Mouse (Mus musculus) heart, adult 2 months (tissue): ENCODE measurements around the gene Pakap. TPM values are rescaled to one million over a fixed set of nuclear protein-coding genes. Genes with fewer than 3 reads are reported as not detected.

ENCODE experiments used
- DNase-seq, 2 experiments: peaks; one replicate each; pipeline ENCODE4 v3.0.0; 2021
- H3K27ac ChIP-seq: fragments of 200-600 bp; 2 replicates; pipeline ENCODE4 v1.8.1; 2022
- H3K27me3 ChIP-seq: fragments of 200-500 bp; 2 replicates; pipeline ENCODE4 v1.6.1; 2012; ENCODE audit warnings: mild to moderate bottlenecking, low read length, inconsistent platforms, mixed read lengths; ENCODE audit not compliant: control insufficient read depth, insufficient read depth
- H3K36me3 ChIP-seq: fragments of 200-500 bp; 2 replicates; pipeline ENCODE4 v1.6.1; 2012; ENCODE audit warnings: low read length, inconsistent platforms; ENCODE audit not compliant: control insufficient read depth, insufficient read depth
- H3K4me1 ChIP-seq: fragments of 200-500 bp; 2 replicates; pipeline ENCODE4 v1.6.1; 2011; ENCODE audit warnings: low read length; ENCODE audit not compliant: control insufficient read depth, insufficient read depth
- H3K4me3 ChIP-seq: fragments of 200-600 bp; 2 replicates; pipeline ENCODE4 v1.8.1; 2022
- H3K79me2 ChIP-seq: fragments of 200-500 bp; replicated peaks from 2 replicates; pipeline ENCODE4 v1.6.1; 2012; ENCODE audit warnings: mild to moderate bottlenecking, inconsistent platforms, low read length, moderate library complexity, mixed read lengths; ENCODE audit not compliant: control insufficient read depth, insufficient read depth
- H3K9ac ChIP-seq: fragments of 200-500 bp; 2 replicates; pipeline ENCODE4 v1.6.1; 2012; ENCODE audit warnings: low read depth, mild to moderate bottlenecking, control low read depth, inconsistent platforms, low read length, mixed read lengths
- CTCF ChIP-seq: fragments of 200-600 bp; IDR thresholded peaks from 2 replicates; pipeline ENCODE4 v1.8.1; 2022; ENCODE audit warnings: antibody characterized with exemption, mild to moderate bottlenecking, moderate library complexity
- EP300 ChIP-seq: fragments of 200-500 bp; IDR thresholded peaks from 2 replicates; pipeline ENCODE4 v1.6.1; 2011; ENCODE audit warnings: low read depth, low read length, control low read depth; ENCODE audit not compliant: insufficient read depth
- POLR2A ChIP-seq: fragments of 200-500 bp; IDR thresholded peaks from 2 replicates; pipeline ENCODE4 v1.6.1; 2011; ENCODE audit warnings: mild to moderate bottlenecking, low read depth, low read length, control low read depth; ENCODE audit not compliant: insufficient read depth
- WGBS: fragments of 180-500 bp; shearing (Covaris S2); methylation state at CpG from one replicate; pipeline ENCODE4 v1.1.7; 2018; 5-methylcytosine and 5-hydroxymethylcytosine counted together
- intact Hi-C: fragments of 180-260 bp; cut with DNase I; formaldehyde crosslinking; loops from one replicate; pipeline ENCODE4 v1.15.1; 2025
- polyA plus RNA-seq: library from polyadenylated mRNA; depleted of rRNA; stranded (reverse); fragments of >200 nt; gene quantifications from 2 replicates; pipeline ENCODE4 v1.2.3, GENCODE M21; 2012
- total RNA-seq, 2 experiments: library from RNA; stranded (reverse); gene quantifications; 2 replicates each; pipeline ENCODE4 v1.2.3; 2021

The Pakap gene
- total and polyA plus RNA-seq, 3 experiments: 3.3 to 35.2 (median 33.7) TPM

- Histone ChIP-seq H3K4me3 (no peak overlapping the region), H3K27me3 (no peaks in the 10 kb centered on the region), H3K27ac (no peak overlapping the region), H3K36me3 (peaks cover 2% of the 10 kb centered on the region; the same call in 1 of the 2 replicates), H3K4me1 (no peaks in the 10 kb centered on the region), H3K79me2 (peaks cover 3% of the 10 kb centered on the region; the same call in 1 of the 2 replicates), H3K9ac (no peak overlapping the region)
- DNase-seq: no peak
- intact Hi-C loops: no loop called here
- 63% methylated on average over 6 of the region's 6 CpGs for WGBS
- TF ChIP-seq POLR2A (no peak), EP300 (no peak), CTCF (no peak)
These were observed 50.8 kb downstream of the Pakap start for GRCm38 (mm10) chr4:57618743-57619142.

- H3K36me3 ChIP-seq: peaks cover 2% of the 10 kb centered on the region; the same call in 1 of the 2 replicates
- no peak overlapping the region for H3K4me3 ChIP-seq
- H3K27ac ChIP-seq: peak overlapping the region; percentile 89
- peak; percentile 34; the same call in 1 of the 2 replicates for TF ChIP-seq POLR2A
- TF ChIP-seq CTCF: no peak
- peak in 1 of 2 experiments; percentile 40 for DNase-seq
- 27% methylated on average over 7 of the region's 7 CpGs for WGBS
- no peaks in the 10 kb centered on the region for H3K27me3 ChIP-seq
- intact Hi-C loops: no loop called here
- peak overlapping the region; percentile 54 for H3K9ac ChIP-seq
- H3K4me1 ChIP-seq: peaks cover 1% of the 10 kb centered on the region; the same call in 1 of the 2 replicates
- H3K79me2 ChIP-seq: peaks cover 2% of the 10 kb centered on the region; the same call in 1 of the 2 replicates
These were observed 54.8 kb downstream of the Pakap start for GRCm38 (mm10) chr4:57622816-57623215.

GRCm38 (mm10) chr4:57624819-57625218 is 56.8 kb downstream of the Pakap start:
- intact Hi-C loops: loop anchor here (5.0 kb wide), 1 partner anchor 42 kb away; no protein-coding TSS in a partner anchor
- 57% methylated on average over 2 of the region's 2 CpGs for WGBS
- H3K9ac ChIP-seq: no peak overlapping the region

GRCm38 (mm10) chr4:57625306-57625705 is 57.3 kb downstream of the Pakap start:
- no peak overlapping the region for H3K27ac ChIP-seq
- no peak overlapping the region for H3K4me3 ChIP-seq
- no peak for DNase-seq
- intact Hi-C loops: loop anchor here (5.0 kb wide), 1 partner anchor 42 kb away; no protein-coding TSS in a partner anchor
- no peaks in the 10 kb centered on the region for H3K27me3 ChIP-seq
- peaks cover 2% of the 10 kb centered on the region; the same call in 1 of the 2 replicates for H3K36me3 ChIP-seq
- H3K4me1 ChIP-seq: peaks cover 3% of the 10 kb centered on the region
- no peak overlapping the region for H3K9ac ChIP-seq
- WGBS: 71% methylated on average over 1 of the region's 1 CpGs
- H3K79me2 ChIP-seq: no peaks in the 10 kb centered on the region
- TF ChIP-seq POLR2A (no peak), EP300 (no peak), CTCF (no peak)

More at GRCm38 (mm10) chr4:57624819-57625218, 56.8 kb downstream of the Pakap start:
- Histone ChIP-seq H3K4me1 (peaks cover 3% of the 10 kb centered on the region), H3K4me3 (no peak overlapping the region), H3K79me2 (no peaks in the 10 kb centered on the region), H3K27me3 (no peaks in the 10 kb centered on the region), H3K36me3 (peaks cover 2% of the 10 kb centered on the region; the same call in 1 of the 2 replicates), H3K27ac (no peak overlapping the region; the same call in 1 of the 2 replicates)
- DNase-seq: no peak
- TF ChIP-seq POLR2A: no peak
- TF ChIP-seq CTCF: no peak
- no peak for TF ChIP-seq EP300

- H3K36me3 ChIP-seq: peaks cover 2% of the 10 kb centered on the region; the same call in 1 of the 2 replicates
- H3K4me3 ChIP-seq: no peak overlapping the region
- peaks cover 3% of the 10 kb centered on the region for H3K4me1 ChIP-seq
- H3K27me3 ChIP-seq: no peaks in the 10 kb centered on the region
- TF ChIP-seq CTCF (no peak), EP300 (no peak), POLR2A (no peak)
- intact Hi-C loops: loop anchor here (5.0 kb wide), 1 partner anchor 42 kb away; no protein-coding TSS in a partner anchor
- 47% methylated on average over 1 of the region's 1 CpGs for WGBS
- H3K79me2 ChIP-seq: no peaks in the 10 kb centered on the region
- no peak overlapping the region for H3K9ac ChIP-seq
- H3K27ac ChIP-seq: no peak overlapping the region; the same call in 1 of the 2 replicates
- no peak for DNase-seq
These were observed 57.8 kb downstream of the Pakap start for GRCm38 (mm10) chr4:57625756-57626155.

- Histone ChIP-seq H3K36me3 (peaks cover 2% of the 10 kb centered on the region; the same call in 1 of the 2 replicates), H3K4me1 (peaks cover 5% of the 10 kb centered on the region), H3K9ac (no peak overlapping the region), H3K79me2 (0 out of 2 replicates have a peak, but pooled peaks cover 2% of the 10 kb centered on the region), H3K27ac (no peak overlapping the region), H3K4me3 (no peak overlapping the region), H3K27me3 (no peaks in the 10 kb centered on the region)
- 88% methylated on average over 5 of the region's 5 CpGs for WGBS
- no peak for DNase-seq
- TF ChIP-seq CTCF (no peak), EP300 (no peak), POLR2A (no peak)
- intact Hi-C loops: loop anchor here (5.0 kb wide), 1 partner anchor 40 kb away; no protein-coding TSS in a partner anchor
These were observed 58.9 kb downstream of the Pakap start for GRCm38 (mm10) chr4:57626921-57627320.
